Mouse (Mus musculus) frontal cortex, postnatal 10 days (tissue): ENCODE data around the gene Vwce.

Experiments
- DNase-seq, 2 experiments: peaks; one replicate each; pipeline ENCODE4 v3.0.0; 2022; ENCODE audit warnings: low spot score in 2 of 2, mixed read lengths in 1 of 2

The Vwce gene

GRCm38 (mm10) chr19:10714682-10715475 is 80.9 kb downstream of the Vwce start:
- DNase-seq, result peak; percentile 66 to 73

GRCm38 (mm10) chr19:10715476-10715875 is 81.5 kb downstream of the Vwce start:
- no peak for DNase-seq
